Mouse (Mus musculus) frontal cortex, adult (tissue): ENCODE measurements at regions not wholly inside any gene's neighbourhood (a gene's known extent, or its start where the extent isn't known, plus 50 kb on each side); places are given as distances from the start of the nearest gene placed in this dataset.

ENCODE experiments used
- ATAC-seq: cut with Nextera tagmentation; 2 replicates; pipeline ENCODE4 v1.9.2; 2017; ENCODE audit warnings: mild to moderate bottlenecking, moderate library complexity, mixed read lengths; ENCODE audit not compliant: low TSS enrichment

GRCm38 (mm10) chr12:26903073-26903893 is 434.3 kb downstream of the Cmpk2 start:
- peak; percentile 85 for ATAC-seq

GRCm38 (mm10) chr12:26891190-26891589 is 422.2 kb downstream of the Cmpk2 start:
- ATAC-seq: no peak

GRCm38 (mm10) chr12:26886635-26887014 is 417.6 kb downstream of the Cmpk2 start:
- ATAC-seq: no peak

- peak; percentile 68; the same call in 1 of the 2 replicates for ATAC-seq
These were observed 417.0 kb downstream of the Cmpk2 start for GRCm38 (mm10) chr12:26885831-26886634.

- no peak for ATAC-seq
These were observed 416.1 kb downstream of the Cmpk2 start for GRCm38 (mm10) chr12:26885083-26885482.

- ATAC-seq: peak; percentile 88
These were observed 415.2 kb downstream of the Cmpk2 start for GRCm38 (mm10) chr12:26884156-26884555.

GRCm38 (mm10) chr12:26877691-26878121 is 408.7 kb downstream of the Cmpk2 start:
- peak; percentile 87 for ATAC-seq

- no peak for ATAC-seq
These were observed 408.3 kb downstream of the Cmpk2 start for GRCm38 (mm10) chr12:26877284-26877683.

GRCm38 (mm10) chr12:26872466-26872865 is 403.5 kb downstream of the Cmpk2 start:
- no peak for ATAC-seq

GRCm38 (mm10) chr12:26867731-26868130 is 398.7 kb downstream of the Cmpk2 start:
- no peak for ATAC-seq

- no peak for ATAC-seq
These were observed 386.1 kb downstream of the Cmpk2 start for GRCm38 (mm10) chr12:26855091-26855516.

- no peak for ATAC-seq
These were observed 375.9 kb downstream of the Cmpk2 start for GRCm38 (mm10) chr12:26844917-26845316.

GRCm38 (mm10) chr12:26842696-26843095 is 373.7 kb downstream of the Cmpk2 start:
- ATAC-seq: no peak

- ATAC-seq: no peak
These were observed 352.4 kb downstream of the Cmpk2 start for GRCm38 (mm10) chr12:26821257-26821968.

GRCm38 (mm10) chr12:26817866-26818265 is 348.9 kb downstream of the Cmpk2 start:
- ATAC-seq: no peak

GRCm38 (mm10) chr12:26815771-26816170 is 346.8 kb downstream of the Cmpk2 start:
- ATAC-seq: no peak

- ATAC-seq: no peak
These were observed 341.7 kb downstream of the Cmpk2 start for GRCm38 (mm10) chr12:26810565-26811177.

- ATAC-seq: peak; percentile 89
These were observed 340.7 kb downstream of the Cmpk2 start for GRCm38 (mm10) chr12:26809670-26810069.

- no peak for ATAC-seq
These were observed 333.5 kb downstream of the Cmpk2 start for GRCm38 (mm10) chr12:26802542-26802941.

GRCm38 (mm10) chr12:26799310-26799709 is 330.3 kb downstream of the Cmpk2 start:
- no peak for ATAC-seq

GRCm38 (mm10) chr12:26796367-26796766 is 327.4 kb downstream of the Cmpk2 start:
- no peak for ATAC-seq
